Mouse (Mus musculus) heart, adult 18-20 months (tissue): Measurements from ENCODE around the gene Ear6. TPM values are rescaled to one million over a fixed set of nuclear protein-coding genes. Genes with fewer than 3 reads are reported as not detected.

ENCODE experiments used
- DNase-seq, 2 experiments: peaks; one replicate each; pipeline ENCODE4 v3.0.0; 2021 to 2022; ENCODE audit warnings: mixed read lengths in 1 of 2
- microRNA-seq, 2 experiments: library from miRNA; unstranded; fragments of <30 nt; microRNA quantifications; one replicate each; pipeline ENCODE4 v1.2.0; 2022
- total RNA-seq, 2 experiments: library from RNA; stranded (reverse); gene quantifications; 2 replicates each; pipeline ENCODE4 v1.2.3; 2021

Ear6 gene
- total RNA-seq, 2 experiments from 2014 or later, result not detected

DNA sequence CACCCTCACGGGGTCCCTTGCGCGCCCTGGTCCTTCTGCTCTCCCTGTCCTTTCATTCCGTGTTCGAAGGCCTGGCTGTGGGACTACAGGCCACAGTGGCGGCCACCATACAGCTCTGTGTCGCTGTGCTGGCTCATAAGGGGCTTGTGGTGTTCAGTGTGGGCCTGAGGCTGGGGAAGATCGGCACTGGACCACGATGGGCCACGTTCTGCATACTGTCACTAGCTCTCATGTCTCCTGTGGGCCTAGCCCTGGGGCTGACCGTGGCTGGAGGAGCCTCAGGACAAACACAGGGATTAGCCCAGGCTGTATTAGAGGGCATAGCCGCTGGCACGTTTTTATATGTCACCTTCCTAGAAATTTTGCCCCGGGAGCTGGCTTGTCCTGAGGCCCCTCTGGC is 41.6 kb downstream of the Ear6 start:
- DNase-seq, result no peak

DNA sequence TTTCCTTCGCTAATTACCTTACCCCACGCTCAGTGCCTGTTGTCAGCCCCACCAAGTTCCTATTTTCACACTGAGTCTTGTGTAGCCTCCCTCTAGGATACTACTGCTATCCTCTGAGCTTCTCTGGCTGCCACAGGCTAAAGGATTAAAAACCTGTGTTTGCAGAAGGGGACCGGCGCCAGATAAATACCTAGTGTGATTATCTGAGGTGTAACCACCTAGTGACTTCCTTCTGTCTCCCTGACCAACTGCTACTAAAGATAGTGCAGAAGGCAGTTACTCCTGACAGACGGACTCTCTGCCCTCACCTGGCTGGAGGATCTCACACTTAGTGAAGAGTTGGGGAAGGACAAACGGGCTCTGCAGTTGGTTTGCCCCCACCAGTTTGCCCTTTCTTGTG is 42.5 kb downstream of the Ear6 start:
- DNase-seq, result no peak

DNA sequence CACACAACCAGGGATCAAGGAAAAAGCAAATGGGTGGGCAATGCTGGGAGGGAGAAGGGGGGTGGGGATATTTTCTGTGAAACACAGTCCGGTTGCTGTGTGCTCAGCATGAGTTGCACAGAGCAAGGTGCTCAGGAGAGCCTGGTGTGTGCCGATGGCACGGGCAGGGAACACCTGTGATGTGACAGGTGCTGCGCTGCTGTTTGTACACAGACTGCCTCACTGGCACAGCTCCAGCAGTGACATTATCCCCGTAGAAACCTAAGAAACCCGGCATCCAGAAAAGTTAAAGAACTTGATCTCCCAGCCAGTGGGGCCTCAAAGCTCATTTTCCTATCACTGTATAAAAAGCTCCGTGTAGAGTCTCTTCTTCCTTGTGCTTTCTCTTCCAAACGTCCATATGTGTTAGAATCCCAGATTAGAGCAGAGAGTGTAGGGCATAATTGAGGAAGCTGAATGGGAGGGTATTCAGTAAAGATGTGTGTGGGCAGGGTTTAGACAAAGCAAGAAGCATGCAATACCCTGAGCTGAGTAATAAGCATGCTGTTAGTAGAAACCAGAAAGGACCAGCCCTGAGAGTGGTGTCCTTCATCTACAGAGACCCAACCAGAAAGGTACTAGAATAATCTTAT is 43.2 kb downstream of the Ear6 start:
- no peak for DNase-seq

DNA sequence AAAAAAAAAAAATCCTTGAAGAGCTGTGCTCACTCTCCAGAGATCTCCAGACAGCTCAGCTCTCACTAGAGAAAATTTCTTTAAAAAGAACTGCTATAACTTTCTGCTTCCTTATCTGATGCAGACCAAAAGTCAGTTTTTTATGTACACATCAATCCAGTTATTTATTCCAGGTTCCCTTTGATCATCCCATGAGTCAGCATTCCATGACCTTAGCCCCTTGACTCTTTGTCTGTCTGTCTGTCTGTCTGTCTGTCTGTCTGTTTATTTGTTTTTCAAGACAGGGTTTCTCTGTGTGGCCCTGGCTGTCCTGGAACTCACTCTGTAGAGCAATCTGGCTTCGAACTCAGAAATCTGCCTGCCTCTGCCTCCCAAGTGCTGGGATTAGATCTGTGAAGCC is 45.9 kb downstream of the Ear6 start:
- DNase-seq, result no peak

DNA sequence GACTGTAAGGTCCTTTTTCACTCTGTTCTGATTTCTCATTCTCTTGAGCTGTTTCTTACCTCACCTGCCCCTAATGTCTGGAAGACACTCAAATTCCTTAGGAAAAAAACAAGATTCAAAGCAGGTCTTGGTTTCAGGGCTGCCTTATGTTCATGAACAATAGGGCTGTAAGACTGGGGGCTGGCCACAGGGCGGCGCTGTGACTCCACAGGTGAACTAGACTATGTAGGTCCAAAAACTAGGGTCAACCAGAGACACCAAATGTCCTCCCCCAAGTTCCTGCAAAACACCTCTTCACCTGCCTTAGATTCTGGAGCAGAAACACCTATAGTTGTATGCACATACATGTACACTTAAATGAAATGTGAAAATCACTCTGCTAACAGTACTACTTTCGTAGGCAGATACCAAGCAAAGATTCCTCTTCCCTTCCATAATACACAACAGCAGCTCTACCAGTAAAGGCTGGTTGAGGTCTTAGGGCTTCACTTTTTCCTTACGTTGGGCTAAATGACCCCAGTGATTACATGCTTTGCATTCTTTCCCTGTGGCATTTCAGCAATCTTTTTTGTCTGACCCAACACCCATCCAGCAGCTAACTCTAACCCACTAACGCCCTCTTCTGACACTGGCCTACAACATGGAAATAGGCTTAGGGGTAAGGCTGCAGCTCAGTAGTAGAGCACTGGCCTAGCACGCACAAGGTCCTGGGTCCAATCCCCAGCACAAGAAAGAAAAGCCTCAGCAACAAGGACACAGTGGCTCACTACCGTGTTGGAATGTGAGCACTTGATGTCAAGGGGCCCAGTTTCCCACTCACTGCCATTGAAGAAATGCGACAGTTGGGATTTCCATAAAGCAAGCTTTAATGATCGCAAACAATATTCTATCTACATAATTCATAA is 49.6 kb downstream of the Ear6 start:
- peak; percentile 74 to 91 for DNase-seq

DNA sequence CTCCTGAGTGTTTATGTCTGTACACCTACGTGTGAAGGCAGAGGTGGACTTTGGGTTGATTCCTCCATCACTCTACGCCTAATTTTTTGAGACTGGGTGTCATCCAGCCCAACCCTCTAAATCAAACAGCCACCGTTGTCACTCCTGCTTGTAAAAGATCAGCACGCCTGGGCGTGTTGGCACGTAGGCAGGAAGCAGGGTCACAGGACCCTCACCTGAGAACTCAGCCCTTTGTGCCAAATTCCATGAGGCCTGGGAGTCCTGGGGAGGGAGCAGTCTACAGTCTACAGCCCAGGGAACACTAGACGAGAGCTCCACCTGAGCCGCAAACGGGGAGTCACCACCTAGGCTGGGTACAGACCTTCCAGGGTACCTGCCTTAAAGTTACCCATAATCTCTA is 50.3 kb downstream of the Ear6 start:
- peak in 1 of 2 experiments; percentile 33 for DNase-seq

Small RNAs within 50 kb of the gene (microRNA-seq; reads per million reads assigned to microRNA genes)
- gene Gm27375, result 0 reads per million in 2 experiments

Other genes starting within 250 kb of the Ear6 start
- gene Gm17078, start 242.4 kb upstream of the Ear6 start, total RNA-seq, result not detected
- gene Gm4181, start 218.0 kb upstream of the Ear6 start, total RNA-seq, result not detected
- not detected for gene Gm17079, start 158.2 kb upstream of the Ear6 start, total RNA-seq
- gene Gm5800, start 136.5 kb upstream of the Ear6 start, total RNA-seq, result not detected
- gene Ang4, start 80.1 kb upstream of the Ear6 start, total RNA-seq, result not detected
- not detected for gene AY358078, start 53.7 kb upstream of the Ear6 start, total RNA-seq
- gene Mettl17, start 31.1 kb downstream of the Ear6 start, total RNA-seq, result 10 to 100 TPM; 24.3 to 26.3 TPM
- gene Slc39a2, start 39.2 kb downstream of the Ear6 start, total RNA-seq, result under 1 TPM in 1 of 2 experiments, not detected in 1; 0.26 TPM
- gene Ndrg2, start 60.5 kb downstream of the Ear6 start, total RNA-seq, result 1,000 to 10,000 TPM; 1,486 to 1,502 TPM
- gene Tppp2, start 64.7 kb downstream of the Ear6 start, total RNA-seq, result not detected
- not detected for gene Rnase13, start 69.1 kb downstream of the Ear6 start, total RNA-seq
- 10 to 100 TPM; 24.1 to 25.2 TPM for gene Arhgef40, start 131.0 kb downstream of the Ear6 start, total RNA-seq
- 1 to 10 TPM; 2.9 to 3.2 TPM for gene Tmem253, start 162.0 kb downstream of the Ear6 start, total RNA-seq
- gene Zfp219, start 167.0 kb downstream of the Ear6 start, total RNA-seq, result 10 to 100 TPM; 22.3 to 23.4 TPM
- not detected for gene Olfr221, start 188.8 kb downstream of the Ear6 start, total RNA-seq